Mouse (Mus musculus) embryo, embryonic 10 days (tissue): Measurements from ENCODE around the gene Acsf3.

Experiments
- DNase-seq: peaks from one replicate; pipeline ENCODE4 v3.0.0-alpha.2; 2015; ENCODE audit warnings: low spot score

Acsf3 gene

DNA sequence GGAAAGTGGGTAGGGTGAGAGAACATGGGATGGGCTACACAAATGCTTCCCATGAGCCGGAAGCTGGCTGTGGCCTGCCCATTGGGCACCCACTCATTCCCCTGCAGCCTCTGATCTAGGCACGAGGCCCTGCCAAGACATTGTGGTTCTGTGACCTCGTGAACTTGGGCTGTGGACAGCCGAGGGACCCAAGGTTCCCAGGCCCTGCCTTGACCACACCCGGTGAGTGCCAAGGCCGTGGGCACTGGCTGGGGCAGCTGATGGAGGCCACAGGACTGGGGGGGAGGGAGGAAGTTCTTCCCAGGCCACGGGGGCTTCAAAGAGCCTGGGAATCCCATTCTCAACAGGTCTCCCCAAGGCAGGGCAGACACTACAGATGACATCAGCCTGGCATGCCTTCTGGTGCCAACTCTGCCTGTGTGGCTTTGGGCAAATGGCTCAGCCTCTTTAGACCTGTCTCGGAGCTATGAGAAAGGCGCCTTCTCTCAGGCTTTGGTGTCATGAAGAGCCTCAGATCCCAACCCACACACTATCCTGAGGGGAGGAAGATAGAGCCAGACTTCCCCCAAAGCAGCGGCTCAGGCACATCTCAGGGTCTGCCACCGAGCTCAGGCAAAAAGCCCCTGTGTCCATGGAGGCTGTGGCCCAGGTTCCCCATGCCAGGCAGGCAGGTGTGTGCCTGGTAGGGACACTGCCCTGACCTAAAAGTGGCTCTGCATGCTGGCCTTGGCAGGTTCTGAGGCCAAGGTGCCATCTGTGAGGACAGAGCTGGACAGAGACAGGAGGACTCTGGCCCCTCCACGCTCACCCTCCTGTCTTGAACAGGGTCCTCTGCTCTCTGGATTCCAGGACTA, 76.6 kb downstream of the Acsf3 start:
- no peak for DNase-seq

DNA sequence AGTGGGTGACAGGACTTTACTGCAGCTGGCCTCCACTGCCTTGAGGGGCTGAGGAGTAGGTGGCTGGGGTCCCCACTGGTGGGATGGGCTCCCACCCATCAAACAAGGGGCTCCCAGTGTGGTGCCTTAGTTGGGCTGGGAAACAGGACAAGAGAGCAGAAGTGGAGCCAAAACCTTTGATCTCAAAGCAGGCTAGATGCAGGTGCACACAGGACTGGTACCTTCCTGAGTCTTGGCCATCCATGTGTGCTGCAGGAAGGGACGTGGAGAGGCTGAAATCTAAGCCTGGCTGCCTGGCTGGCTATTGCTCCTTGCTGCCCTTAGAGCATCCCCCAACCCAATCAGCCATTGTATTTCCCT, 77.2 kb downstream of the Acsf3 start:
- no peak for DNase-seq

DNA sequence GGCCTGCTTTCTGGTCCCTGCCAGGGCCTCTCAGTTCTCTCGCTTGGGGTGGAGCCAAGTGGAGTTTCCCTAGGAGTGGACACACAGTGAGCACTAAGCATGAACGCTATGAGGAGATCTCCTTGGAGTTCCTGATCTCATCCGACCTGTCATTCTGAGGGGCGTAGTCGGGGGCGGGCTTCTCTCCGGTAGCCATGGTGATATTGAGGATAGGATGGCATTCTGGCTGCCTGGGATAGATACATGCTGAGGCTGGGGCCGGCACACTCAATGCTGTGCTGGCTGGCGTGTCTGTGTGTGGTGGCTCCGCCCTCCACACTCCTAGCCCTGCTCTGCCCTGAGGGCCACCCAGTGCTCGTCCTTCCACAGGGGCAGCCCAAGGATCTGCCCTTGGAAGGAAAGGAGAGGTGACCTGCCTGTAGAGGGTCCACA, 78.1 kb downstream of the Acsf3 start:
- DNase-seq, result peak; percentile 76

DNA sequence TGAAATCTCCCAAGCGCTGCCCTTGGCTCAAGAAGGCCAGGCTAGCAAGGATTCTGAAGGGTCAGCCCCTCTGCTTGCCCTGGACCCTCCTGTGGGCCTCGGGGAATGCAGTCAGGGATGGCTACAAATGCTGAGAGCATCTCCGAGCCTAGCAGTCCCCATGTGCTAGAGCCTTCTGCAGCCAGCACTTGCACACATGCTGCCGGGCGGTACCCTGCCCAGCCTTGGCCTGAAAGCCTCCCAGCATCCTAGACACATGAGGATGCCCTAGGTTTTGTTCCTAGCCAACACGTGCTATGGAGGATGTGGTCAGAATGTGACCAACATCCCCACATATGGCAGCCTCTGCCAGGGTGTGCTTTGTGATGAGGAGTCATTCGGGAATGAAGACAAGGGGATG, 79.1 kb downstream of the Acsf3 start:
- no peak for DNase-seq

DNA sequence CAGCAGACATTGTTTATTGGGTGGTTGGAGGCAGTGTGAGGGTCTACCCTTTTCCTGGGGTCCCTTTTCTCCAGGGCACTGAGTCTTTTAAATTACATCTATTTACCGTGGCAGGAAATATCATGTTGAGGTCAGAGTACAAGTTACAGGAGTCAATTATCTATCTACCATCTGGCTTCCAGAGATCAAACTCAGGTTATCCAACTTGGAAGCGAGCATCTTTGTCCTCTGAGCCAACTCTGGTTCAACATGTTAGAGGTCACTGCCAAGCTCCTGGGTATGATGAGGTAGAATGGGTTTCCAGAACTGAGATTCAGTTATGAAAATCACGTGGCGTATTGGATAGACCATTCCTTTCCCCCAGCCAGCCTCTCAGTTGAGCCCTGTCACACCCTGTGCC, 79.8 kb downstream of the Acsf3 start:
- DNase-seq, result no peak

DNA sequence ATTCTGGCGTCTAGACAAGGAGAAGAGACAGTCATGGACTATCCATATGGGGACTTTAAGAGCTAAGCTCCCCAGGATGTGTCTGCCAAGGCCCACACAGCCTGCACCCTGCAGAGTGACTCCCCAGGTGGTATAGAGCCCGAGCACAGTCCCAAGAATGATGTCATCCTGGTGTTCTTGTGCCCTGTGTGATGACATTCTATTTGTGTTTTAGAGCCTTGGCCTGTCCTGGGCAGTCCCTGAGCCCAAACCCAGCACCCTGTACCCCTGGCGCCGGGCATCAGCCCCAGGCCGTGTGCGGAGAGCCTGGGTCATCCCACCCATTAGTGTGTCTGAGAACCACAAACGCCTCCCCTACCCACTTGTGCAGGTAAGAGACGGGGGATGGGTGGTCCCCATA, 81.0 kb downstream of the Acsf3 start:
- no peak for DNase-seq

DNA sequence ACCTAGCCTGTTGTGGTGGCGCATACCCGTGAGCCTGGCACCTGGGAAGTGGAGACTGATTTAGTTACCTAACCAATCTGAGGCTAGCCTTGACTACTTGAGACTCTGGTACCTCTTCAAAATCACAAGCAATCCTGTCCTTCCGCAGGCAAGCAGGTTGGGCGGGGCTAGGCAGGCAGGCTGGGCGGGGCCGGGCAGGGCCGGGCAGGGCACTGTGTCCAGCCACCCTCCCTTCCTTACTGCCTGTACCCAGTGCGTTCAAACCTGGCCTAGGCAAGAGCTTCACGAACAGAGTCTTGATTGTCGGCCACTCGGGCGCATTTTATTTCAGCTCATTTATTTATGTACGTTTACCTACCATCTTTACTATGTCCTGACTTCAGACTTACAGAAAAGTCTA, 84.6 kb downstream of the Acsf3 start:
- DNase-seq, result no peak

DNA sequence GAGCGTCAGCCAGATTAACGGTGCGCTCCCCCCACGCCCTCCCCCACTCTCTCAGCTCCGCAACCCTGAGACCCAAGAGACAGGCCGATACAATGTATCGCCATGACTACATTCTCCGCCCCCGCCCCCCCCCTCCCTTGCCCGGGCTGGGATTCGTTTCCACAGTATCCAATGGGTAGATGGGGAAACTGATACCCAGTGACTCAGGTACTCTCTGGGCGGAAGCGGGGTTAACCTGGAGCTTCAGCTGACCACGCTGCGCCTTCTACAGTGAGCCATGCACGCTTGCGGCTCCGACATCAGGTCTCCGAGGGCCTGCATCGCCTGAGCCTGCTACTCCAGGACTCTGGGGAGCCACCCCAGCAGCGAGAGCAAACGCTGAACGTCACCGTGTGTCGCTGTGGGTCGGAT, 89.4 kb downstream of the Acsf3 start:
- DNase-seq, result no peak

DNA sequence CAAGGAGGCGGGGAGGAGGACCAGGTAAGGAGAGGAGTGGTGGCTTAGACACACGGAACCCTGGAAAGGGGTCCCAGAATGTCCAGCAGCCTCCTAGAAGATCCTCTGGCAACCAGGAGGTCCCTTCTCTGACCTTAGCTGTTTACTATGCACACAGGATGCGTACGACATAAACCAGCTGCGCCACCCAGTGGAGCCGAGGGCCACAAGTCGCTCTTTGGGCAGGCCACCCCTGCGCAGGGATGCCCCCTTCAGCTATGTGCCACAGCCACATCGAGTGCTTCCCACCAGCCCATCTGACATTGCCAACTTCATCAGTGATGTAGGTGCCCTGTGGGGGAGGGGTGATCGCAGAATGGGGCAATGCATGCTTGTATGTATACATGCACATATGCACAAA, 90.2 kb downstream of the Acsf3 start:
- peak; percentile 64 for DNase-seq

DNA sequence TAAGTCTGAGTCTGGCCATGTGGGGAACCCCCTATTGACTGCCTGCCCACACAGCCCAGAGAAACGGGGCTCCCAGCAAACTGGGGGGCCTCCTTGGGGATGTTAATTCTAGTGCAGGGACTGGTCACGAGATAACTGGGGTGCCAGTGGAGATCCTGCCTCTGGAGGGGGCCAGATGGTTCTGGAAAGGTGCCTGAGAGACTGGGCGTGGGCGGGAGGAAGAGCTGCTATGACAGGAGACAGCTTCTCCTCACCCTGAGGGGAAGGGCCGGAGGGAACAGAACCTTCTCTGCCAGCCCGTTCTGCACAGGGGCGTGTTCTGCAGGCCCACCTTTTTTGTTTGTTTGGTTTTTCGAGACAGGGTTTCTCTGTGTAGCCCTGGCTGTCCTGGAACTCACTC, 90.9 kb downstream of the Acsf3 start:
- DNase-seq, result no peak
